Mouse (Mus musculus) adrenal gland, adult 18-20 months (tissue): ENCODE data around the gene Nrxn3. TPM values are rescaled to one million over a fixed set of nuclear protein-coding genes. Genes with fewer than 3 reads are reported as not detected.

Source experiments
- DNase-seq, 2 experiments: peaks; one replicate each; pipeline ENCODE4 v3.0.0; 2021 to 2022; ENCODE audit warnings: low spot score in 2 of 2
- total RNA-seq, 2 experiments: library from RNA; stranded (reverse); gene quantifications; 1 replicate in 1 of 2; 2 replicates in 1 of 2; pipeline ENCODE4 v1.2.3; 2021

Nrxn3 gene
- total RNA-seq, 2 experiments from 2014 or later, result 0.06 to 0.07 TPM

- no peak for DNase-seq
Observed at GRCm38 (mm10) chr12:89290736-89291574, 568.3 kb downstream of the Nrxn3 start.

DNA sequence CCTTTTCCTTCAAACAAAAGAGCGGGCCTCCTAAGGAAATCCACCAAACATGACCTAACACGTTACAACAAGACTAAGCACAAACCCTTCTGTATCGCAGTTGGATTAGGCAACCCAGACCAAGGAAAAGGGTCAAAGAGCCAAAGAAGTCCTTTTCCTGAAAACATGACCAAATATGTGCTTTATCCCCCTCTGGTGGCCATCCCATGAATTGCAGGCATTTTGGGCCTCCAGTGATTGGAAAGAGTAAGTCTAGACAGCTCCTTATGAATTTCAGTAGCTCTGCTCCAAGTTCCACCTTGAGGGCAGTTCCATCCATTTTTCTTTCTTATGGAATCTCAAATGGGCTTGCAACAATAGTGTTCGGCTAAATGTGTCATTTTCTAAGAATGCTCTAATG is 579.3 kb downstream of the Nrxn3 start:
- peak; percentile 57 to 62 for DNase-seq

DNA sequence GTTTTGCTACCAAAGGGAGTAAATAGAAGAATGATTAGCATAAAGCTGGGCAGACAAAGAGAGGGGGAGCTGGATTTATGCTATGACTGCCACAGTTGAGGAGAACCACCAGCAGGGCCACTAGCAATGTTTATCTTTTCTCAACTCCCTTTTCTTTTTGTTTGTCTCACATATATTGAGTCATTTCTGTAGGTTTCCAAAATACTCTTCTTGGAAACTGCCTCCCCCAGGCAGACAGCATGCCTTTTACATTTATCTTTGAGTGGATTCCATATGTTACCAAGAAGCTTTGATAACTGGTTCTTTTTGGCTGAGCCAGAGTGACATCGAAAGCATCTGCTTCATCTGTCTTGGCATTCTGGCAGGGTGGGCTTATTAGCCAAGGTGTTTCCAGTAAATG is 587.5 kb downstream of the Nrxn3 start:
- no peak for DNase-seq

DNA sequence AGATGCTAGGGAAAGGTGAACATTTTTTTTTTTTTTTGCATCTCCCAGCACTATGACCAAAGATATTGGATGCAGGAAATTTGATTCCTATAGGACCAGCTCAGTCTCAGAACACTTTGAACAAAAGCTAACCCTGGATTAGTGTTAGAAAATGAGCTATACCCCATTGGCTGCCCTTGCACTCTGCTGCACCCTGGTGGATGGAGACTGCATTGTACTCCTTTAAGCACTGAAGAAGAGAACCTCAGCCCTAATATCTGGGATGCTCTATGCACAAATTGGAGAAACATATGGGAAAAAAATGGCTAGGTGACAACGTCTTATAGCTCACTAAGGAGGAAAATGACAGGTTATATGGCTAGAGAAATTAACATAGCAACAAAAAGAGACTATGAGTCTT is 589.9 kb downstream of the Nrxn3 start:
- DNase-seq, result peak; percentile 24 to 26

- DNase-seq, result no peak
Observed at GRCm38 (mm10) chr12:89325864-89326560, 603.3 kb downstream of the Nrxn3 start.

GRCm38 (mm10) chr12:89331474-89332263 is 609.0 kb downstream of the Nrxn3 start:
- DNase-seq, result no peak

GRCm38 (mm10) chr12:89333486-89333885 is 610.8 kb downstream of the Nrxn3 start:
- DNase-seq, result no peak

GRCm38 (mm10) chr12:89364850-89365249 is 642.2 kb downstream of the Nrxn3 start:
- DNase-seq, result no peak

DNA sequence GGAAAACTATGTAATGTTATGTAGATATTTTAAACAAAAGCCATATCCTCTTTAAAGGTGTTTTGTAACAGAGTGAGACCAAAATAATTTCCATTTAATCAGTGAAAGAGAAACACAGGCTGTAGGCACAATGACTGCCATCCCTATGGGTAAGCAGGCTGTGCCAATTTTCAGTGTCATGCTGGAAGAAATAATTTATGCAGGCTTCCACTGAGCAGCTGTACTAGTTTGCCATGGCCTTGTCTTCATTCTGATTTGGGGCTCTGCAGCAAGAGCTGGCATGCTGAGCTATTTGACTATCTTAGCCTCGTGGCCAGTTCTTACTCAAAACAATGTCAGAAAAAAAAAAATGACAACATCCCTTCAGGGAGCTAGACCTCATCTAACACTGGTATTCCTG is 647.3 kb downstream of the Nrxn3 start:
- DNase-seq, result no peak

- no peak for DNase-seq
Observed at GRCm38 (mm10) chr12:89376600-89376999, 653.9 kb downstream of the Nrxn3 start.

DNA sequence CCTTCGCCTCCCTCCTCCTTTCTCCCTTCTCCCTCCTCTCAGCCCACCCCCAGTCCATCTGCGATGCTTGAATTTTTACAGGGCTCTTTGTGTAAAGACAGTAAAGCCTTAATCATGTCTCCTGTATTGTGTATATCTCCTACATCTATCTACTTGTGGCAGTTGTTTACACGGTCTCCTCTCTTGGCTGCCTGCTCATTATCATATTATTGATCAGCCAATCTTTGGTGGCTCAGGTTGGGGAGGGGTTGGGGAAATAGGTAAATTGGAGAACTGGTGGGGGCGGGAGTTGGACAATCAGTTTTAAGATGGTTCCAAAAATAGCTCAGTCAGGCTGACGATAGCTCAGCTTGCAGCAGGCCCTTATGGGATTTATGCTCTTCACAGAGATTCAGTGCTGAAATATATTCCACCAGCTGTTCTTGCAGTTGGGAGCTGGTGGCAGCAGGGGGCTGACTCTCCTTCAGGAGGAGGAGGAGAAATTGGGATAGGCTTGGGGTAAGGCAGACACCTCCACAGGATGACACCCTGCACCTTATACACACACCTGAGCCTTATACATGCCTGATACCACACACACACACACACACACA is 654.5 kb downstream of the Nrxn3 start:
- no peak for DNase-seq

- no peak for DNase-seq
Observed at GRCm38 (mm10) chr12:89377687-89378086, 655.0 kb downstream of the Nrxn3 start.

DNA sequence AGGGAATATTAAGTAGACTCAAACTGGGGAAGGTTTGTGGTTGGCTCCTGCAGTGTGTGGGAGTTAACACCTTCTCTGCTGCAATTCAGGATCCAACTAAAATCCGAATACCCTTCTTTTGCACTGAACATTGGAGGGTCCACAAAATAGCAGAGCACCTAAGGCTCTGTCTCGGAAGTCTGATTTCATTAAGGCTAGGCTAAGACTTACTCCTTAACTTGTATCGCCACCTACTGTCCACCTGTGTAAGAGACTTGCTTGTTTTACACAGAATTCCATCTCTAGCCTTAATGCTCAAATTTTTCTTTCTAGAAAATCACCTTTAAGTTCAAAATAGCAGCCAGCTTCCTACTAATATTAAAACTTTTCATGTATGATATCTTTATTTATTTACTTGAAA is 660.6 kb downstream of the Nrxn3 start:
- no peak for DNase-seq

DNA sequence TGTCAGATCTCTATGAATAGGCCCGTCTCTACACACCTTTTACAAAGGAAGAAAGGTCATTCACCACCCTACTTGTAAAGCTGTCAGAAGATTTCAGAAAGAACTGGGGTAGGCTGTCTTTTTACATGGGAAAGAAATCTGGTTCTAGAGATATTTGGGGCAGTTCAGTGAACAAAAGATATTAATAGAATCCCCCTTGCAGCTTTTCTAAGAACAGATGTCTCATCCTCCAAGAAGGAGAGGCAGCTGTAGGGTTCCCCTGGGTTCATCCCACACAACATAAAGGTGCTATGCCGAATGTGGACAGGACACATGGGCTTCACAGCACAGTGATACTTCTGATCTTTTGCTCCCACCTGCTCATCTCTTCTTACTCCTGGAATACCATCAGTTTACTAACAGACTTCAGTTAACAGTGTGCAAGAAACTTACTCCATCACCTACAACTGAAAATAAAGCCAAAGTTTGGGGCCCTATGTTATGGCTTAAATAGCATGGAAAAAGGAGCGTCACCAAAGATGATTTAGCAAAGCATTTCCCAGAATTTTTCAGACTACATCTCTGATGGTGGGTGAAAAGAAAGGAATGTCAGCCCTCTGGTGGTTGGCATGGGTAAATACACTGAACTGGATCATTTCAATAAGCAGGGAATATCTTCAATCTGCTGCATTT is 672.6 kb downstream of the Nrxn3 start:
- no peak for DNase-seq

DNA sequence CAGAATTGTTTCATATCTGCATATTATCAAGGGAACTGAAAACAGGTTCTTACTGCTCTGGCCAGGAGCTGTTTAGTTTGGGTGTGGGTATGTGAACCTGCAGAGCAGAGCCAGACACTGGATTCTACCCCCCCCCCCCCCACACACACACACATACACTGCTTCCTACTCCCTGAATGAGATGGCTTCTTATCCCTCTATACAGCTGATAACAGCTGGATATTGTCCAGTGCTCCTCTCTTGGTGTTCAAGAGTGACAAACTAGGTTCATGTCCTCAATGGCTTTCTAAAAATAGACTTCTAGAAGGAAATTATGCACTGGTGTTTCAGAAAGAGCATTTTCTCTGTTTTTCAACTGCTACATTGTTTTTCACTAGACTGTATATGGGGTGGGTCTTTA is 713.8 kb downstream of the Nrxn3 start:
- DNase-seq, result no peak

DNA sequence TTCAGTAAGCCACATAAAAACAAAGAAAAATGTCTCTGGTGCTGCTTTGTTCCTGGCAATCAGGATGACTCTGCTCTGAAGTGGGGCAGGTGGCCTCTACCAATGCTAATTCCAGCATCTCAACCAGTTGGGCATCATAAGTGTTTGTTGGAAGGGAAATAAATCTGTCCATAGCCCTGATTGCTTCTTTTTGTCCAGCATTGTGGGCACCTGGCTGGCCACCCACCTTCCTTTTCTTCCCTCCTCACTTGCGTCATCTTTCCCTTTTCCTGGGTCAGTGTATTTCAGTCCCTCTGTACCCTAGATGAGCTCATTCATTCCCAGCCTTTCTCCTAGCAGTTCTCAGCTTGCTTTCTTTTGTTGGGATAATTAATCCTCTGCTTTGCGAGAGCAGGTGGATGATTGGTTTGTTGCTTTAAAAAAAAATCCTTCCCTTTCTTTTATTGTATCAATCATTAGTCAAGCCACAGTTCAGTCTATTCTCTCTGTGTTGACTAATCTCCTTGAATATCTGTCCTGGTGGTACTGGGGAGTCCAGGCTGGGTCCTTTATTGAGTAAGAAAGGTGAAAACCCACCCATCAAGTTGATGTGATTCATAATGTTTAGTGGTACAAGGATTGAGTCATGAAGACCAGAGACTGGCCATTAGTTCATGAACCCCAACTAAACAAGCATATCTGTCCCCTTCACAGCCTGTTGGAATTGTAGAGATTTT is 719.8 kb downstream of the Nrxn3 start:
- no peak for DNase-seq

DNA sequence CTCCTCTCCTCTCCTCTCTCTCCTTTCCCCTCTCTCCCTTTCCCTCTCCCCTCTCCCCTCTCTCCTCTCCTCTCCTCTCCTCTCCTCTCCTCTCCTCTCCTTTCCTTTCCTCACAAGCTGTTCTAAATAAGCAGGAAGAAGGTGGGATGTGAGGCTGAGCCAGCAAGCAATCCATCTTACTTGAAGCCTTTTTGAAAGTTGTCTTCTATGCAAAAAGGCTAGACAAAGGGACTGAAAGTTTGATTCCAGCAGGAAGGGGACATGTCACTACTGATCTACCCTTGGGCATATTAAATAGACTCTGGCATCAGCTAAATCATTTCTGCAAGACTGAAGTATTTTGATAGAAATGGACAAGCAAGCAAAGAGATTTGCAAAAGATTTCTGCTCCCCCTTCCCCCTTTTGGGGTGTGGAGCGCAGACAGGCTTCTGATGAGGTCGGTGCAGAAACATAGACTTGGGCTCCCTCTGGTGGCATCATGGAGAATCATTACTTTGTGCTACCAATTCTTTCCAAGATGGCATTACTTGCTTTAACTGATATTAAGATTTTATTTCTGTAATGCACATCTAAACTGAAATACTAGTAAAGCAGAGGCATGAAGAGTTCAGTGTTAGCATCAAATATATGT is 728.1 kb downstream of the Nrxn3 start:
- no peak for DNase-seq

DNA sequence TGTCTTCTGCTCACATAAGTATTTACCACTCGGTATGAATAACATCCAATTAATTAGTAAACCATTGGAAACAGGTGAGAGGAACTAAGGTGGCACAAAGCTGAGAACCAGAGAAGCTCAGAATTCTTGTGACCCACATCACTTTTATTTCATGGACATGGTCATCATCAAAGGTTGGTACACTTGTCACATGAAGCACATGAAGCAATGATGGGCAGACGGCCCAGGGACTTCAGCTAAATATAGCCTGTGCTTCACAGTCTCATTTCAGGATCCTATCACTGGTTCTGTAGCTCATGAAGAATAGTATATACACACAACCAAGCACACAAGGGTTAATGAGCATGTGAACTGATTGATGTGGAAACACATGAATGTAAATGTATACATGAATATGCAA is 747.5 kb downstream of the Nrxn3 start:
- DNase-seq, result no peak

DNA sequence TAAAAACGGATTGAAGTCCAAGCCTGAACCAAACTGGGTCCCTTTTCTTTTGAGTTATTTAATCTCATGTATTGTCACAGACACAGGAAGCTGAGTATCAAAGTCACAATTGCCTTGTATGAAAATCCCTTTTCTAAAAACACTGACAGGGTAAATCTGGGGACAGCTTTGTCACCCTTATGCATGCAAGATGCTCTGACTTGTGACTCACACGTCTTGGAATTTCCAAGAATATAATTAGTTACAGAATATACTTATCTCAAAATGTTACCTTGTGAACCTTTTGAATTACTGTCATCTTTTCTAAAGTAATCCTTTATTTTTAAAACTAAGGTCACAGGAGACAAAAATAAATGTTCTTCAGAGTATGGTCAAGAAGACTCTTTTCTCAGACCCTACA is 748.6 kb downstream of the Nrxn3 start:
- DNase-seq, result no peak

DNA sequence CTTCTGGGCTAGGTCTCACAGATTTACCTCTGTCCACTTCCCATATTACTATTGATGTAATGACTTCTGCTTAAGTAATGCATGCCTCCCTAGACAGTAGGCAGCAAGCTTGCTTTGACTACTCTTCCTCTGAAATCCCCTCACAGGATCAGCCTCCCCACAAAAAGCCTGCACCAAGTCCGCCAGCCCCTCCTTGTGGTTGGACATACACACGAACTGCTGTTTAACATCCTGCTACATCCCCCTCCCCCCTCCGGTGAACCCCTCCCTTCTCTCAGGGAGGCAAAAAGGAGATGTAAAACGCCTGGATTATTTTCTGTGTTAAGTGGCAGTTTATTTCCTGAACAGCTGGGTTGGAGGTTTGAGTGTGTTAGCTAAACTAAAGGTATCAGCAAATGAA is 749.2 kb downstream of the Nrxn3 start:
- no peak for DNase-seq
